Mouse (Mus musculus) thymus, postnatal 36 days (tissue): ENCODE results near the gene Gm20828.
"Not testable (repeated sequence)": the region's sequence is repeated elsewhere in the genome, so short reads cannot be mapped to it uniquely, and the experiment has no call there.

Source experiments
- DNase-seq, 2 experiments: peaks; one replicate each; pipeline ENCODE4 v3.0.0; 2022; ENCODE audit warnings: mixed read lengths in 2 of 2

Gene Gm20828

GRCm38 (mm10) chrY:11199274-11199673 is at the start of gene Gm20828:
Gene Gm20828, minus strand, starts transcription at chrY:11199374.
- DNase-seq = not testable (repeated sequence)
